Mouse (Mus musculus) cerebellum, postnatal 25 days (tissue): ENCODE data around the gene Pabpc1l.

Source experiments
- DNase-seq, 2 experiments: peaks; one replicate each; pipeline ENCODE4 v3.0.0; 2021; ENCODE audit warnings: mixed read lengths in 2 of 2

Gene Pabpc1l

GRCm38 (mm10) chr2:164025150-164025549, at the start of gene Pabpc1l:
Pabpc1l (plus strand) TSS chr2:164025450.
- no peak for DNase-seq

- no peak for DNase-seq
These were observed 48.8 kb upstream of the Pabpc1l start for GRCm38 (mm10) chr2:163976448-163976847.

DNA sequence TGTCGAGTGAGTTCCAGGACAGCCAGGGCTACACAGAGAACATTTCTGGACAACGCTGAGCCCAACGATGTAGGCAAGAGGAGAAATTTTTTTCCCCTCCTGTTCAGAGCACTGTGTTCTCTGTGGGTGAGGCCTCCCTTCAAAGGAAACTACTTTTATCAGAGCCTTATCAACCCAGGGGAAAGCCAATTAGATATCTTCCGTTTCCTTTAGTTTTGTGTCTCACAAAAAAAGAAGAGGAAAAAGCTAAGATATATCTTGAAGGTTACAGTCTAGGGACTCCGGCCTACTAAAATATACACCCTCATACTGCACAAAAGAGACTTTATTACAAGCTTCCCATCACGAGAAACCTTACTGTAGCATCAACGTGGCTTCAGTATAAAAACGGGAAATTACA, 38.0 kb upstream of the Pabpc1l start:
- DNase-seq: no peak

- DNase-seq: no peak
These were observed 32.4 kb upstream of the Pabpc1l start for GRCm38 (mm10) chr2:163992871-163993270.

GRCm38 (mm10) chr2:163994654-163994976, 30.6 kb upstream of the Pabpc1l start, which contains the start of gene Ywhab:
Ywhab (plus strand) TSS chr2:163994960.
- DNase-seq: no peak

DNA sequence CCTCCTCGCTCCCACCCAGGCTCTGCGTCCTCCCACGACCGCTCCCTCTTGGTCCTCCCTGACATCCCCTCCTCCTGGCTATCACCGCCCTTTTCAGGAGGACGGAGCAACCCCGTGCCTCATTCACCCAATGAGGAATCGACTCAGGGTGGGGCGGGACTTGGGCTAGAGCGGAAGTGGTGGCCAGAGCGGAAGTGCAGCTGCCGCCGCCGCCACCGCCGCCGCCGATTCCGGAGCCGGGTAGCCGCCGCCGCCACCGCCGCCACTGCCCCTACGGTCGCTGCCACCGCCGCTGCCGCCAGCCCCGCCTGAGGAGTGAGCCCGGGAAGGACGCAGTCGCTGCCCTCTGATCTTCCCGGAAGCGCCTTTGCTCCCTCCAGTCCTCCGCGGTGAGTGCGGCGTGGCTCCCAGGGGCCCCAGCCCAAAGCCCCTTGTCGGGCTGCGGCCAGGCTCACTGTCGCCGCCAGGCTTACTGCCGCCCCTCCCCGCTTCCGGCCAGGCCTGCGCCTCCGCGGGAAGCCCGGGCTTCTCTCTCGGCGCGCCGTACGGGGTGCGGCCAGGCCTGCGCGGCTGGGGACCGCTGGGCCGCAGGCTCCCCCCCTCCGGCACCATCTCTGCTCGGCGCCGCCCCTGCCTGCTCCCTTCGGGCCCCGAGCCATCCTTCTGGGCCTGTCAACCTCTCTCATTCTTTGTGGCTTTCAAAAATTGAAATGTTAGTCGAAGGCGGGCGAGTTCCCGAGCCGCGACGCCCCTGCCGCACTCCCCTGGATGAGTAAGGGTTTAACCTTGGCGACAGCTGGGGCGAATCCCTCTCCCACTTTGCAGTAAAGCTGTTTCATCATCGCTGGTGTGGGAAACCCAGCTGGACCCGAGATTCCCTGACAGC, 30.0 kb upstream of the Pabpc1l start:
- peak; percentile 92 to 95 for DNase-seq

DNA sequence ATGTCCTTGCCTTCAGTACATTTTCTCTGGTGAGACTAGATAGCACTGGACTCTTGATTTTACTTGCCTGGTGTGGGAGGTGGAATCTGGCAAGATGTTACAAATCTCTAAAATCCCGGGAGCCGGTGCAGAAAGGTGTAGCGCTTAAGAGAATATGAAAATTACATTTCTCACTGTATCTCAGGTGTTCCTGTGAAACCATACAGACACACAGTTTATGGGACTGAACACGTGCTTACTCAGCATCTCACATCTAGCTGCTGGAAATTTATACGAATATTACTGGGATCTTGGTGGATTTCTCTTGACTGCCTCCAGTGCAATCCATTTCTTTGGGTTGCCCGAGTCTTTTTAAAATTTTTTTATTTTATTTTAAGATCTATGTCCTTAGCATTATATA, 29.0 kb upstream of the Pabpc1l start:
- no peak for DNase-seq

- DNase-seq: no peak
These were observed 28.4 kb upstream of the Pabpc1l start for GRCm38 (mm10) chr2:163996899-163997298.

- DNase-seq: no peak
These were observed 26.3 kb upstream of the Pabpc1l start for GRCm38 (mm10) chr2:163998981-163999380.

DNA sequence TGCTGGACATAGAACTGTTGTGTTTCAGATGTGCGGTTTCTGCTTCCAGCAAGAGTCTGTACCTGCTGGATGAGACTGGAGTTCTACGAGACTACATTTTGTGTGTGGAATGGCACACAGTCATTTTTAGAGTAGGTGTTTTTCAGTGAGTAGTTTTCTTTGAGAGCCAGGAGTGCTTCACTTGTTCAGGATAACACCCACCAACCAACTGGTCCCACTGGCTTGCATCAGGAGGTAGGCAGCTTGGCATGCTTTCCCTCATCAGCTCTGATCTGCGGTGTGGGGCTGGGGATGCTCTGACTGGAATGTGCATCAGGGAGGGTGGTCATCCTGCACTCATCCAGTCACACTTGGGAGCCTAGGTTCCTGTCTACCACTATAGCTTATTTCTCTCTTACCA, 22.6 kb upstream of the Pabpc1l start:
- no peak for DNase-seq

GRCm38 (mm10) chr2:164004503-164004902, 20.7 kb upstream of the Pabpc1l start:
- no peak for DNase-seq

- no peak for DNase-seq
These were observed 18.3 kb upstream of the Pabpc1l start for GRCm38 (mm10) chr2:164006932-164007331.

GRCm38 (mm10) chr2:164007547-164007946, 17.7 kb upstream of the Pabpc1l start:
- DNase-seq: no peak

DNA sequence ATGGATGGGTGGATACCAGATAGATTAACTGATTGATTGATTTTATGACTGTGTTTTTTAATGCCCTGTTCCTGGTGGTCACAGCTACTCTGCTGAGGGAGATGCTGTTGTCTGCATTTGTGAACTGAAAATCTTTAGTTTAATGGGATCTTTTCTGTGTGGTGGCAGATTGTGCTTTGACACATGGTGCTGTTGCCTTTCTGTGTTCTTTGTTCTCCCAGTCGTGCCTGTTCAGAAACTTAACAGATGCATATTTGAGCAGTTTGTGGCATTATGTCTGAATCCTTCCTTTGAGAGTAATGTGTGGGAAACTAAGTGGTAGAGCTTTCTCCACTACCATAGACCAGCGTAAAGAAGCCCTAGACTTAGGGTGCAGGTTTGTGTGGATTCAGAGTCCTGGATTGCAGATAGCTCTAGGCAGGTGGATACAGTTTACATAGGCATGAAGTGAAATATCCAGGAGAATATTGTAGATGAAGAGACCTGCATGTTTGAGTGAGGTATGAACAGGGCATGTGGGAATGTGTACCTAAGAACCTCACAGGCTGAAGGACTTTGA, 17.2 kb upstream of the Pabpc1l start:
- DNase-seq: no peak

DNA sequence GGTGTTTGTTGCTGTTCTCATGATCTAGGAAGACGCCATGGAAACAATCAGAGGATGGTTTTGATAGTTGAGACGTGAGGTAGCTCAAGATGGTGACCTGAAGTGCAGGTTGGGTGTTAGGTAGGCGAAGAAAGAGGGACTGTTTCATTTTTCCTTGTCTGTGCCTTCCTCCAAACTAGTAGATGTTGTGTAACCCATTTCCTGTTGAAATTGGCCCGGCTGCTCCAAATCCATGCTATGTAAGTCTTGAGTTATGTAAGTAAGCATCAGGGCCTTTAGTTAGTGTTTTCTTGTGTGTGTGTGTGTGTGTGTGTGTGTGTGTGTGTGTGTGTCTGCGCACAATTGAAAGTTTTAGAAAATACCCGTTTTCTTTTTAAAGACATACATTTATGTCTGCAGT, 16.0 kb upstream of the Pabpc1l start:
- no peak for DNase-seq

DNA sequence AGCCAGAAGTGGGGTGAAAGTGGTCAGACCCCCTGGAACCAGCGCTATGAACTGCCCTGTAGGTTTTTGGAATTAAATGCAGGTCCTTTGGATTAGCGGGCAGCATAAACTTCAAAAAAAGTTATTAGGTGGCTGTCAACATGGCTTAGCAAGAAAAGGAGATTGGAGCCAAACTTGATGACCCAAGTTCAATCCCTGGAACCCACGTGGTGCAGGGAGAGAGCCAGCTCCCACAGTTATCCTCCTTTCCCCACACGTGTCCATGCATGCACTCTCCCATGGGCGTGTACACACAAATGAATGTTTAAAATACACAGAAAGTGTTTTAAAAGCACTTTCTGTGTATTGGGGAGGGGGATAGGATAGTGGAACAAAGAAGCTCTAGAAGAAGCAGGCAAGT, 14.8 kb upstream of the Pabpc1l start:
- no peak for DNase-seq

DNA sequence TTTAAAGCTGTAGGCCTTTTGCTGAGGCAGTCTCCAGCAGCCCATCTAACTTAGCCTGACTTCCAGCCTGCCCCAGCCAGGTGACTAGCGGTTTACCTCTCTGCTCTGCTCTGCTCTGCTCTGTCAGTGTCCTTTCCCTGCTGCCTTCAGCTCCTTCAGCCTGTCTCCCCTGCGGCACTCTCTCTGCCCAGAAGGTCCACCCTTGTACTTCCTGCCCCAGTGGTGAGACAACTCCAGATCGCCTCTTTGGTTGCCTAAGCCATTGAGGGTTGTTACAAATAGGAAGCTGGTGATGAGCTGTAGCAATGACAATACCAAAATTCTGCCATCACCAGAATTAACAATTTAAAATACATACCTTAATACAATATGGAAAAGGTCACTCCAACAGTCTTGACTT, 14.3 kb upstream of the Pabpc1l start:
- DNase-seq: no peak

DNA sequence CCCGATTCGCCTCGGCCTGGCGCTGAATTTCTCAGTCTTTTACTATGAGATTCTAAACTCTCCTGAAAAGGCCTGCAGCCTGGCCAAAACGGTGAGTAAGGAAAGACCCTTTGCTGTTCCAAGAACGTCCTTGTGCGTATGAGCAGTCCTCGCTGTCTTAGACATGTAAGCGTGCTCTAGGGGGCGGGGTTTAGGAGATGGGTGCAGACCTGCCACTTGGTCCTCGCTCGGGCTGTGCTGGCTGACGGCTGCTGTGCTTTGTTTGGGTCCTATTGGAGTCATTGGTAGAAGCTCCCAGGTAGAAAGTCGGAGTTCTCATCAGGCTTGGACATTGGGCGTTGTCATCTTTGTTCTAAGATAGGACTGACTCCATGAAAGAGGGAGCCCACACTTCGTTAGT, 9.9 kb upstream of the Pabpc1l start:
- DNase-seq: no peak

- DNase-seq: no peak
These were observed 6.3 kb upstream of the Pabpc1l start for GRCm38 (mm10) chr2:164018910-164019309.

DNA sequence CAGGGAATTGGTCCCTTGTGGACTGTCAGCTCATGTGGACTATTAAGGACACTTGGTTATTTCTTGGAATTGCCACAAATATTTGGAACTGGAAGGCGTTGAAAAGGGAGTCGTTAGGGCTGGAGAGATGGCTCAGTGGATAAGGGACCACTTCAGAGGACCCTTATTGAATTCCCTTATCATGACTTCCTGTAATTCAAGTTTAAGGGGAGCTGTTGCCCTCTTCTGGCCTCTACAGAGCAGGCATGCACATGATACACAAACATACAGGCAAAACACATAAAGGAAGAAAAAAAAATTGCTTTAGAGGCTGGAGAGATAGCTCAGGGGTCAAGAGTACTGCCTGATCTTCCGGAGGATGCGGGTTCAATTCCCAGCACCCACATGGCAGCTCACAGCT, 5.3 kb upstream of the Pabpc1l start:
- no peak for DNase-seq

DNA sequence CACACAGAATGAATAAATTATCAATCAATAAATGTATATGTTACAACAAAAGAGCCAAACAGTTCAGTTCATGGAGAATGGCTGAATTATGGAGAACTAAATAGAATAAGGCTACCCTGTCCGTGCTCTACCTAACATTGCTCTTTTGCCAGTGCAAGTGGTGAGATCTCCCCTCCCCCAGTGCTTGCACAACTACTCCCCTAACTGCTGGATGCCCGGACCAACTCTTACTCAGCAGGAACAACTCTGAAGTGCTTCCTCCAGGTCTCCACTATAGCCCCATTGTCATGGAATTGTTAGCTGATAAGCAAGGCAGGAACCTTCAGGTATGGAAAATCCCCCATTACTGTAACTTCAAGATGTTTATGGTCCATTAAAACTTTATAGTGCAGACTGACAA, 3.1 kb upstream of the Pabpc1l start:
- no peak for DNase-seq

GRCm38 (mm10) chr2:164031147-164031546, 5.9 kb downstream of the Pabpc1l start:
- DNase-seq: no peak

GRCm38 (mm10) chr2:164032973-164033372, 7.7 kb downstream of the Pabpc1l start:
- DNase-seq: no peak

- no peak for DNase-seq
These were observed 11.3 kb downstream of the Pabpc1l start for GRCm38 (mm10) chr2:164036520-164037019.
